Mouse (Mus musculus): ENCODE measurements at regions not wholly inside any gene's neighbourhood (a gene's known extent, or its start where the extent isn't known, plus 50 kb on each side); places are given as distances from the start of the nearest gene placed in this dataset.
"Not testable (repeated sequence)": the region's sequence is repeated elsewhere in the genome, so short reads cannot be mapped to it uniquely, and the experiment has no call there.

DNA sequence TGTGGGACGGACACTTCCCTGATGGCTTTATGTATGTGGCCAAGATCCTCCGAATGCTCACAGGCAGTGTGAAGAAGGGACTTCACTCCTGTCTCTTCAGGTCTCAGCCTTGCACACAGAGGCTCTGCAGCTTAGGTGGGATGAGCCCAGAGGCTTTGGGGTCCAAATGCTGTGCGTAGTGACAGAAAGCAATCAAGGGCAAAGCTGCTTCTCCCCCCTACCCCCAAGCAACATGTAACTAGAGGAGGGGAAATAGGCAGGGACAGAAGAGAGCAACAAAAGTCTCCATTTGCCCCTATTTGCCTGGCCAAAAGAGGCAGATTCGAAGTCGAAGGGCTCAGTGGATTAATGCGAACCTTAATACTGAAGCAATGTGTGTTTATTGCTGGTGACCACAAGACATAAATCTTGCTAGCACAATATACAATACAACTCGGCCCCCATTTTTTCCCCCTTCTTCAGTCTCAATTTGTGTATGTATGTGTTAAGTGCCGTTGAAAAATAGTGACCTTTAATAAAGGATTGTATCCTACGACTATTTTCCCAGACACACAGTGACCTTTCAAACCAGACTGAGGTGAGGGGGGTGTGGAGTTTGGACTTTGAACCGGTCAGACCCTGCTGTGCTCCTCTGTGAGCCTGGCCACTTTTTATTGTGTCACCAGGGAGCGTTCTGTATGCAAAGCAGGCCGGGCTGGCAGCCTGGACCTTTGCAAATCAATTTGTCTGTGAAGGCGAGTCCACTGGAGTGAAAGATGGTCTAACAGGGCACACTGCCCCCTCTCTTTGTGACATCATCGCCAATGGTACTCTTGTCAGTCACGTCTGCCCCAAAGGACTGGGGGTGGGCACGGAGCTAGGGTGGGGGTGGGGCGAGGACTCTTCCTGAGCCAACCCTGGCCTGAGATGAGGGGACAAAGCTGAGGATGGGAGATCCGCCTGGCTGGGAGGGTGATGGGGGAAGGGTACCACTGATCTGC is 208.6 kb downstream of the Bcl11a start:
- intact Hi-C loops (cut with DNase I): no loop called here
- DNase-seq (ENCODE audit: extremely low spot score in 1 of 2, low spot score in 2 of 2): no peak

DNA sequence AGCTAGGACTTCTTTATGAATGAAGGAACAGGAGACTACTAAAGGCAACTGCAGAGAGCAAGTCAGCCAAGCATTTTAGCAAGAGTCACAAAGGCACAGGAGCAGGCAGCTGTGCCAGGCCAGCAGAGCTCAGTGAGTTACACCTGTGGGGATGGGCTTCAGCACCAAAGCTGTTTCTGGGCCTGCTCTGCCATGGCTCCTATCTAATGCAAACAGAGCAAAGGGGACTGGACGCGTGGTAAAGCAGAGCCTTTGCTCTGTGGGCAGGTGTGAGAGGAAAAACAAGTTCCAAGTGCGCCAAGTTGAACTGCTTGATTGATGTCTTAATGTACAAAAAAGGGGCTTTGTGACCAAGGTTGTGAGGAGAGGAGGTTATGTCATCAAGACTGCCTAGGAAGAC is 215.4 kb downstream of the Bcl11a start:
- no peak for DNase-seq (ENCODE audit: extremely low spot score in 1 of 2, low spot score in 2 of 2)
- intact Hi-C loops (cut with DNase I): no loop called here

DNA sequence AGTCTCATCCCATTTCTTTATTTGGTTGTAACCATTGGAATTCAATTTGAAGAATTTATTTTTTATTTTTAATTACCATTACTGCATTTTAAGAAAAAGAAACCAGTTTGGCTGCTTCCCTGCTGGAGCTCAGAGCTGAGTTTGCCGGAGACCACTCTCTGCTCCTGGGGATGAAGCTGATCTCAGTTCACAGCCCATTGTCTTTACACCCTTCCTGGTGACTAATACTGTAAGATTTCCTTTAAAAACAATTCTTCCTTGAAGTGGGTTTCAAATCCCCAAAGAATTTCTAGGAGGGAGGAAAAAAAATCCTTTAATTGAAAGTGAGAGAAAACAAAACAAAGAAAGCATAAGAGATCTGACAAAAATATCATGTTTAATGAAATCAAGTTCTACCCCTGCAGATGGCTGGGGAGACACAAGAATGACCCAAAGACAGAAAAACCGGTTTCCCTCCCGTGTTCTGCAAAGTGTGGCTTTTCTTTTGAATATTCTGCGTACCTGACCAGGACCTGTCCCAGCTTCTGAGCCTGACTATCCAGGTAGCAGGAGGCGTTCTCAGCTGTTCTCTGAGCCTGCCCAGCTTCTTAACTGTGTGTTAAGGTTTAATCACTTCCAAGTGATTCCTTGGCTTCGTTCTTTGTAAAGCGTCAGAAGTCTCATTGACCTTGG is 216.1 kb downstream of the Bcl11a start:
- intact Hi-C loops (cut with DNase I): no loop called here
- no peak for DNase-seq (ENCODE audit: extremely low spot score in 1 of 2, low spot score in 2 of 2)

GRCm38 (mm10) chr11:24296893-24297624 is 219.2 kb downstream of the Bcl11a start:
- intact Hi-C loops (cut with DNase I): no loop called here
- DNase-seq (ENCODE audit: extremely low spot score in 1 of 2, low spot score in 2 of 2): peak in 1 of 2 experiments; percentile 39

DNA sequence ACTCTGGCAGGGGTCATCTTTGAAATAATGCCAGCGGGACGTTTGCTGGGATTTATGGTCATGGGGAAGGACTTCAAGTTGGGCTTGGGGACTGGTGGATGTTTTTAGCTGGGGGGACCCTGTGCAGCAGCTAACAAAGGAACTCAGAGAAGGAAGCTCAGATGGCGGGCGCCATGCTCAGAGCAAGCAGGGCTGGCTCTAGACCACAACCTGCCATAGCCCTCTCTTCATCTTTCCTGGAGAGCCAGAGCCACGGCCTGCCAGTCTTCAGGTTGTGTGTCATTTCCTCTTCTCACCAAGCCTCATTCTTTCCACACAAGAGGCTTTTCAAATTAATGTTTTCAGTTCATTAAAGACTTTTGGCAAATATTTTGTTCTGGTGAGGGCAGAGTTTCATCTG is 219.9 kb downstream of the Bcl11a start:
- DNase-seq (ENCODE audit: extremely low spot score in 1 of 2, low spot score in 2 of 2): no peak
- intact Hi-C loops (cut with DNase I): no loop called here

- intact Hi-C loops (cut with DNase I): no loop called here
- no peak for DNase-seq (ENCODE audit: extremely low spot score in 1 of 2, low spot score in 2 of 2)
Measured at GRCm38 (mm10) chr11:24300351-24300750, 222.5 kb downstream of the Bcl11a start.

GRCm38 (mm10) chr11:24301201-24301600 is 223.3 kb downstream of the Bcl11a start:
- intact Hi-C loops (cut with DNase I): no loop called here
- no peak for DNase-seq (ENCODE audit: extremely low spot score in 1 of 2, low spot score in 2 of 2)

DNA sequence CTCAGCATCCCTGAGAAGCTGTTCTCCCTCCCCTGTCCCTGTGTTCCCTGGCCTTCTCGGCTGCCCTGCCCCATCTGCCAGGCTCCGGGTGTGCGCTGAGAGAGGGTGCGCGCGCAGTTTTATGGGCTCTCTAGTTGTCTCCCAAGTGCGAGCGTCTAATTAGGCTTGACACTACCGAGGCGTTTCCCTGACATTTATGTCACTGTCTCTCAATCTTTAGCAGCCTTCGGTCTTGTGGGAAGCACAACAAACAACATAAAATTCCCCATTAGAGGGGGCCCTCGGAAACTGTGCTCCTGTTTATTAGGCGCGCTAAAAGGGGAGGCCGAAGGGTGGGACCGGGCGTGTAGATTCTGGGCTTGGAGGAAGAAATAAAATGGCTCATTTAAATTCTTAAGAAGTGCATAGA is 227.3 kb downstream of the Bcl11a start:
- peak in 1 of 2 experiments; percentile 49 for DNase-seq (ENCODE audit: extremely low spot score in 1 of 2, low spot score in 2 of 2)
- intact Hi-C loops (cut with DNase I): no loop called here

GRCm38 (mm10) chr11:24305691-24306090 is 227.8 kb downstream of the Bcl11a start:
- no peak for DNase-seq (ENCODE audit: extremely low spot score in 1 of 2, low spot score in 2 of 2)
- intact Hi-C loops (cut with DNase I): no loop called here

- no peak for DNase-seq (ENCODE audit: extremely low spot score in 1 of 2, low spot score in 2 of 2)
Measured at GRCm38 (mm10) chr11:24306101-24306500, 228.2 kb downstream of the Bcl11a start.

DNA sequence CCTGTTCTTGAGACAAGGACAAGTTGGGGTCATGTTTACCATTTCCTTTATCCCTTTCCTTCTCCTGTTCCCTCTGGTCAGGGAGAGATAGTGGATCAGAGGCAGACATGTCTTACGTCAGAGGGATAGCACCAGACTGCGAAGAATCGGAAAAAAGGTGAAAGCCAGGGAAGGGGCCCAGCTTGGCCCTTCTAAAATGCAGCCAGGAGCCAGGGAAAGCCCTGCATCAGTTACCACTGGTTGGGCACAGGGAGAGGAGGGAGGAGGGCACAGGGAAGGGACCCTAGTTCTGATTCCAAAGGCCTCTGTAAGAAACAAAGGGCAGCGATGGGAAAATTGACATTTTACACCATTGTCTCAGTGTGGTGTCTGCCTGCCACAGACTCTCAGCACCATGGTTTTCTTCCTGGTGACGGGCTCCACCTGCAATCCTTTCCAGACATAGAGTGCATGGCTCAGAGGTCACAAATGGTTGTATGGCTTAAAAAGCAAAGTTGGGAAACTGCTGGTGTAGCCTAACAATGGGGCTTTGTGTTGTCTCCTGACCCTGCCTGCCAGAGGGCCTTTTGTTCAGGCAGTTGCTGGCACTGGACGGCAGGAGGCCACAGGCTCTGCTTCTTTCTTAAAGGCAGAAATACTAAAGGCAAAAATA is 229.9 kb downstream of the Bcl11a start:
- intact Hi-C loops (cut with DNase I): no loop called here
- DNase-seq (ENCODE audit: extremely low spot score in 1 of 2, low spot score in 2 of 2): no peak

More at GRCm38 (mm10) chr11:24306101-24306500, 228.2 kb downstream of the Bcl11a start:
- intact Hi-C loops (cut with DNase I): no loop called here

- DNase-seq (ENCODE audit: extremely low spot score in 1 of 2, low spot score in 2 of 2): no peak
- intact Hi-C loops (cut with DNase I): no loop called here
Measured at GRCm38 (mm10) chr11:24308253-24308633, 230.4 kb downstream of the Bcl11a start.

DNA sequence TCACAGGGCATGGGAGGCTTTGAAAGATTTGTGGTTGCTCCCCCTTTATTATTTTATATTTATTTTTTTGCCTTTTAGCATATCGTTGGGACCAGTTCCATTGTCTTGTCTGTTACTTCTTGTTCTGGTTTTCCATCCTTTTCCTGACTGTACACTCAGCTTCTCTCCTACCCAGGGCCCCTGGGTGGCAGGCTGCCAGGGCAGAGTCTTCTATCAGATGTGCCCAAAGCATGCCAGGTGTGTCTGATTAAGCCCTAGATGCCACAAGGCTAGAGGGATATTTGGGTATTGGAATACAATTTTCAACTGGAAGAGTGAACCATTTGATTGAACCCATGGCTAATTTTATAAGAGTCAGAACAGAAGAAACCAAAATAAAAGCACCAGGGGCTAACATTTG is 236.2 kb downstream of the Bcl11a start:
- intact Hi-C loops (cut with DNase I): no loop called here
- DNase-seq (ENCODE audit: extremely low spot score in 1 of 2, low spot score in 2 of 2): no peak

DNA sequence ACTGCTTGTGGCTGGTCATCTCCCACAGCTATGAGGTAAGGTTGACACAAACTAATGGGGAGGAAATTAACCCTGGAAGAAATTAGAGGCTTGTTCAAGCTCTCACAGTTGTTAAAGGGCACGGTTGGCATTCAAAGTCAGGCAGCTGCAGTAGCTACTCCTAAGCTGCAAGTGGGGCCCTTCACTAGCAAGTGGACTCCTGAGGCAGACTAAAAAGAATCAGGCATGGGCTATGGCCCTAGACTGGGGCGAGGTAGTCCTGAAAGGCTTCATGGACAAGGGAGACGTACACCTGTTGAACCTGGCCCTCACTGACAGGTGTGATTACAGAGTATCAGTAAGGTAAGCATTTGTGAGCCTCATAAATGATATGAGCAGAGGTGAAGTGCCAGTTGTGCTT is 237.7 kb downstream of the Bcl11a start:
- DNase-seq (ENCODE audit: extremely low spot score in 1 of 2, low spot score in 2 of 2): no peak
- intact Hi-C loops (cut with DNase I): no loop called here

- peak in 1 of 2 experiments; percentile 27 for DNase-seq (ENCODE audit: extremely low spot score in 1 of 2, low spot score in 2 of 2)
- intact Hi-C loops (cut with DNase I): no loop called here
Measured at GRCm38 (mm10) chr11:24316198-24316597, 238.3 kb downstream of the Bcl11a start.

- intact Hi-C loops (cut with DNase I): no loop called here
- no peak for DNase-seq (ENCODE audit: extremely low spot score in 1 of 2, low spot score in 2 of 2)
Measured at GRCm38 (mm10) chr11:24317989-24318735, 240.3 kb downstream of the Bcl11a start.

DNA sequence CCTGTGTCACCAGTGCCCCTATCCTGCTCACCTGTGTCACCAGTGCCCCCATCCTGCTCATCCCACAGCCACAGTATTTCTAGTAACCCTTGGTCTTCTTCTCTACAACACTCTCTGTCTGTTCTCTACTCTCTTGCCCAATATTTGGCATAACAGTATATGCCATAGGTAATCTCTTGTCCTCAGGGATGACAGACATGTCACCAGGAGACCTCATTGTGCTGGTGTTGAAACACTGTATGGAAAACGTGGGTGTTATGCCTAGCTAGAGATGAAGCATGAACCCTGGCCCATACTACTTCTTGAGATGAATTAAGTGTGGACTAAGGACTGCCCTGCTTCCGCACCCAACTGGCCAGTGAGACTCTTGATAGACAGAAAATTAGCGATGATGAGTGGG is 241.4 kb downstream of the Bcl11a start:
- DNase-seq (ENCODE audit: extremely low spot score in 1 of 2, low spot score in 2 of 2): no peak
- intact Hi-C loops (cut with DNase I): no loop called here

- DNase-seq (ENCODE audit: extremely low spot score in 1 of 2, low spot score in 2 of 2); intact Hi-C loops (cut with DNase I): not testable (repeated sequence)
Measured at GRCm38 (mm10) chr11:24322412-24322811, 244.6 kb downstream of the Bcl11a start.

Measured in left cerebral cortex, postnatal 10 days (tissue).